Mouse (Mus musculus): ENCODE results near the gene Lypd3. TPM values are rescaled to one million over a fixed set of nuclear protein-coding genes. Genes with fewer than 3 reads are reported as not detected.
"Not testable (repeated sequence)": the region's sequence is repeated elsewhere in the genome, so short reads cannot be mapped to it uniquely, and the experiment has no call there.

Gene Lypd3
- polyA plus RNA-seq, 1 experiment from 2014 or later = 0.56 TPM

- H3K4me3 ChIP-seq (replicated peaks); H3K27ac ChIP-seq; H3K9ac ChIP-seq; H3K36me3 ChIP-seq (replicated peaks); H3K4me1 ChIP-seq; H3K27me3 ChIP-seq; H3K4me2 ChIP-seq; ATAC-seq (ENCODE audit: low FRiP score); H3K9me3 ChIP-seq: not testable (repeated sequence)
- 79% methylated on average over 7 of the region's 7 CpGs for WGBS
Observed at GRCm38 (mm10) chr7:24684121-24684520, 47.8 kb downstream of the Lypd3 start.

GRCm38 (mm10) chr7:24687519-24687918 is 51.2 kb downstream of the Lypd3 start:
- H3K27me3 ChIP-seq; H3K4me1 ChIP-seq; ATAC-seq (ENCODE audit: low FRiP score); H3K36me3 ChIP-seq (replicated peaks); H3K9ac ChIP-seq; H3K4me3 ChIP-seq (replicated peaks); H3K27ac ChIP-seq; H3K9me3 ChIP-seq; H3K4me2 ChIP-seq: not testable (repeated sequence)
- 93% methylated on average over 10 of the region's 10 CpGs for WGBS

Other genes starting within 250 kb of the Lypd3 start
- 25.6 and 29.1 TPM in 2 replicates for gene Smg9, start 236.9 kb upstream of the Lypd3 start, polyA plus RNA-seq (2016; fragmentation: Nextera tagmentation; extraction: Ambion mirVana)
- not detected in 2 replicates for gene Irgc1, start 184.3 kb upstream of the Lypd3 start, polyA plus RNA-seq (2016; fragmentation: Nextera tagmentation; extraction: Ambion mirVana)
- gene Plaur, start 174.1 kb upstream of the Lypd3 start, polyA plus RNA-seq (2016; fragmentation: Nextera tagmentation; extraction: Ambion mirVana) = 1.0 and 1.2 TPM in 2 replicates
- 32.1 and 38.3 TPM in 2 replicates for gene Cadm4, start 154.5 kb upstream of the Lypd3 start, polyA plus RNA-seq (2016; fragmentation: Nextera tagmentation; extraction: Ambion mirVana)
- 170 and 182 TPM in 2 replicates for gene Zfp428, start 129.5 kb upstream of the Lypd3 start, polyA plus RNA-seq (2016; fragmentation: Nextera tagmentation; extraction: Ambion mirVana)
- gene AC161166.1, start 124.1 kb upstream of the Lypd3 start, polyA plus RNA-seq (2016; fragmentation: Nextera tagmentation; extraction: Ambion mirVana) = 1.6 and 1.7 TPM in 2 replicates
- gene Irgq, start 105.9 kb upstream of the Lypd3 start, polyA plus RNA-seq (2016; fragmentation: Nextera tagmentation; extraction: Ambion mirVana) = 24.7 and 25.2 TPM in 2 replicates
- gene Pinlyp, start 90.4 kb upstream of the Lypd3 start, polyA plus RNA-seq (2016; fragmentation: Nextera tagmentation; extraction: Ambion mirVana) = not detected in 2 replicates
- gene Xrcc1, start 90.3 kb upstream of the Lypd3 start, polyA plus RNA-seq (2016; fragmentation: Nextera tagmentation; extraction: Ambion mirVana) = 105 and 107 TPM in 2 replicates
- 15.3 and 15.7 TPM in 2 replicates for gene Ethe1, start 49.0 kb upstream of the Lypd3 start, polyA plus RNA-seq (2016; fragmentation: Nextera tagmentation; extraction: Ambion mirVana)
- 3.1 and 3.5 TPM in 2 replicates for gene Zfp575, start 48.9 kb upstream of the Lypd3 start, polyA plus RNA-seq (2016; fragmentation: Nextera tagmentation; extraction: Ambion mirVana)
- not detected in 2 replicates for gene Phldb3, start 25.8 kb upstream of the Lypd3 start, polyA plus RNA-seq (2016; fragmentation: Nextera tagmentation; extraction: Ambion mirVana)
- not detected in 2 replicates for gene Tex101, start 40.1 kb downstream of the Lypd3 start, polyA plus RNA-seq (2016; fragmentation: Nextera tagmentation; extraction: Ambion mirVana)
- gene BC049730, start 72.7 kb downstream of the Lypd3 start, polyA plus RNA-seq (2016; fragmentation: Nextera tagmentation; extraction: Ambion mirVana) = not detected in 2 replicates
- not detected in 2 replicates for gene Gm4763, start 90.4 kb downstream of the Lypd3 start, polyA plus RNA-seq (2016; fragmentation: Nextera tagmentation; extraction: Ambion mirVana)
- gene Cd177, start 123.8 kb downstream of the Lypd3 start, polyA plus RNA-seq (2016; fragmentation: Nextera tagmentation; extraction: Ambion mirVana) = 0.20 TPM in 1 of 2 replicates, not detected in the other
- 0.36 TPM in 1 of 2 replicates, not detected in the other for gene Ceacam10, start 140.7 kb downstream of the Lypd3 start, polyA plus RNA-seq (2016; fragmentation: Nextera tagmentation; extraction: Ambion mirVana)
- 24.7 and 28.6 TPM in 2 replicates for gene Gm9844, start 225.7 kb downstream of the Lypd3 start, polyA plus RNA-seq (2016; fragmentation: Nextera tagmentation; extraction: Ambion mirVana)
- gene Lypd4, start 233.4 kb downstream of the Lypd3 start, polyA plus RNA-seq (2016; fragmentation: Nextera tagmentation; extraction: Ambion mirVana) = not detected in 2 replicates
- gene Dmrtc2, start 233.5 kb downstream of the Lypd3 start, polyA plus RNA-seq (2016; fragmentation: Nextera tagmentation; extraction: Ambion mirVana) = 0.24 TPM in 1 of 2 replicates, not detected in the other
- 1,399 and 1,518 TPM in 2 replicates for gene Rps19, start 247.8 kb downstream of the Lypd3 start, polyA plus RNA-seq (2016; fragmentation: Nextera tagmentation; extraction: Ambion mirVana)

All from forebrain, embryonic 12.5 days (tissue).